Mouse (Mus musculus) layer of hippocampus, adult 9-10 months (tissue): ENCODE data around the gene Pcsk4.
A peak's percentile ranks its signal among the peaks of the same experiment; 100 is the strongest.

Experiments used
- DNase-seq: peaks from one replicate; pipeline ENCODE4 v3.0.0; 2022; ENCODE audit warnings: low spot score

Gene Pcsk4

GRCm38 (mm10) chr10:80296824-80297223 lies 32.5 kb downstream of the Pcsk4 start:
- no peak for DNase-seq

GRCm38 (mm10) chr10:80295618-80296425 lies 33.5 kb downstream of the Pcsk4 start, which contains the start of gene Apc2:
Apc2 (plus strand) TSS chr10:80295977.
- DNase-seq: peak; percentile 69

- no peak for DNase-seq
Observed at GRCm38 (mm10) chr10:80294788-80295303, 34.5 kb downstream of the Pcsk4 start.

GRCm38 (mm10) chr10:80294311-80294710 lies 35.0 kb downstream of the Pcsk4 start:
- DNase-seq: no peak

DNA sequence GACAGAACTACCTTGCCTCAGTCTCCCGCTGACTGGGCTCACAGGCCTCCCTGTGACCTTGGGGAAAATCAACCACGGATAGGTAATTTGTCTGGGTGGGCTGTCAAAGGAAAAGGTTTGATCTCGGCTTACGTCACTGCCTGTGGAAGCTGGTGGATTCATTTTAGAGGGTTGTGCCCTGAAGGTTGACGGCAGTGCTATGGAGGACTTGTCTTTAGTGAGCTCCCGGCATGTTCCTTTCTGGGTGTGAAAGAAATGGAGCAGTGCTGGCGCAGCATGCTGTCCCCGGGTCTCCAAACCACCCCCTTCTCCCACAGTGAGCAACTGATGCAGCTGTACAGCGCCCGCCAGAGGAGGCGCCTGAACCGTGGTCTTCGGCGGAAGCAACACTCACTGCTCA lies 36.0 kb downstream of the Pcsk4 start:
- no peak for DNase-seq

DNA sequence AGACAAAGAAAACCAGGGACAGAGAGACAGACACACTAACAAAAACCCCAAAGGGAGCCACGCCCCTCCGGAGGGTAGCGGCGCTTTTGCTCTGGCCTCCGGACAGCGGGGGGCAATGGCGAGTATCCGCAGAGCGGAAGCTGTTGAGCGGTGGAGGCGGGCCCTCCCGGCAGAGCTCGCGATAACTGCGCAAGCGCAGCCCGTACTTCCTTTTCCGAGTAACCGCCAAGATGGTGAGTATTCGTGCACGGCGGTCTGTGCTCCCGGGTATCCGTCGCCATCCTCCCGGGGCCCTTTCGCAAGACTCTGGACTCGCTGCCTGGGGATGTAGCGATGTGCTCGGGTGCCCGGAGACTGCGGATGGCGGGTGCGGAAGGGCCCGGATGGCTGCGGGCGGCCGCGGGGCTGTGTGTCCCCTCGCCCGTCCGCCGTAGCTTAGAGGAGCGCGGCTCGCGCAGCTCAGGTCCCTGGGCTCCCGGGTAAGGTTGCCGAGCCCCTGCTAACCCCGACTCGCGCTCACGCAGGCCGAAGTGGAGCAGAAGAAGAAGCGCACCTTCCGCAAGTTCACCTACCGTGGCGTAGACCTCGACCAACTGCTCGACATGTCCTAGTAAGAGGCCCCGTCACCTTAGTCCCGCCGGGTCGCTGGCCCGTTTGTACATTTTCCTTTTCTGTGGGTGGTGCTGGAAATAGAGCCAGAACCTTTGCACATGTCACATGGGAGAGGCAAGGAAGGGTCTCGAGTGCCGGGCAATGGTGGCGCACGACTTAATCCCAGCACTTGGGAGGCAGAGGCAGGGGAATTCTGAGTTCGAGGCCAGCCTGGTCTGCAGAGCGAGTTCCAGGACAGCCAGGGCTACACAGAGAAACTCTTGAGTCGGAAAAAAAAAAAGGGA lies 36.8 kb downstream of the Pcsk4 start, which contains the start of gene Rps15:
Gene Rps15, plus strand, starts transcription at position 203 of the 896 bp plus-strand sequence.
- DNase-seq: peak; percentile 62

GRCm38 (mm10) chr10:80288657-80289056 lies 40.6 kb downstream of the Pcsk4 start:
- DNase-seq: no peak

DNA sequence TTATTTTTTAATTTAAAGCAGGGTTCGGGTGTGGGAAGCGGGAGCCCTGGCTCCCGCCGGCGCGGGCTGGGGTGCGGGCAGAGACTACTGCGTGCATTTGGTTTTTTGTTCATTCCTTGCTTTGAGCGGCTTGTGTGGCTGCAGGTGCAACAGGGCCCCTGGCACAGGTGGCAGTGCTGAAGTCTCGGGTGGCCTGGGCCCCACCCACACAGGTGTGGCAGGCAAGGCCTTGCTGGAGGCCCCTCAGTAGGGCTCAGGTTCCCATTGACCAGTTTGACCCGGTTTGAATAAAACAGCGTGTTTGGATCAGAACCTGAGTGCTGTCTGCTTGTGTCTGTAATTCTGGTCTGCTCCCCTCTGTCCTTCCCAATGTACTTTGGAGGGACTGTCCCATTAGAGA lies 41.2 kb downstream of the Pcsk4 start:
- DNase-seq: no peak

DNA sequence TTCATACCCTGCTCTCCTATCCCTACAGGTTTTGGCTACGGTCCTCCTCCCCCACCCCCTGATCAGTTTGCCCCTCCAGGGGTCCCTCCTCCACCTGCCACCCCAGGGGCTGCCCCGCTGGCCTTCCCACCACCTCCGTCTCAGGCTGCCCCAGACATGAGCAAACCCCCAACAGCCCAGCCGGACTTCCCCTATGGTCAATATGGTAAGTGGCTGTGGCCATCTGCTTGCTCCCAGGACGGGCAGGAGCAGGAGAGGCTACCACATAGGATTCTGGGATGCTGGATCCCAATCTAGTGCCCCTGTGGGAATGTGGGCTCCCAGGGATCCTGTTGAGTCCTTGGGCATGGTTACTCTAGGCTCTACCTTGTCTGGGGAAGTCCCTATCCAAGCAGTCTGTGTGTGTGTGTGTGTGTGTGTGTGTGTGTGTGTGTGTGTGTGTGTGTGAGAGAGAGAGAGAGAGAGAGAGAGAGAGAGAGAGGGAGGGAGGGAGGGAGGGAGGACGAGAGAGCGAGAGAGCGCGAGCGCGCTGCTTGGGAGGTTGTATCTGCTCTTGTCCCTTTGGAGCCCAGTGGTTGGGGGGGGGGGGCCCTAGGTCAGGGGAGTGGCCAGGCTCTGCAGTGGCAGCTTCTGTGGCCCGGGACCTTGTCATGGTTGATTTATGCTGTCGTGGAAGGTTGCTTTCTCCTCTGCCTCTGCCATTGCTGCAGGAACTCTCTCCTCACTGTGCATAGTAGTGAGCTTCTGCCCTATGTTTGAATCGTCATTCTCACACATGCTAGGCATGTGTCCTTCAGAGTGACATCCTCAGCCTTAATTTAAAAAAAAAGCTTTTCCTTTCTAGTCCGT lies 43.9 kb downstream of the Pcsk4 start:
- DNase-seq: no peak

GRCm38 (mm10) chr10:80282481-80283441 lies 46.5 kb downstream of the Pcsk4 start:
- DNase-seq: no peak

DNA sequence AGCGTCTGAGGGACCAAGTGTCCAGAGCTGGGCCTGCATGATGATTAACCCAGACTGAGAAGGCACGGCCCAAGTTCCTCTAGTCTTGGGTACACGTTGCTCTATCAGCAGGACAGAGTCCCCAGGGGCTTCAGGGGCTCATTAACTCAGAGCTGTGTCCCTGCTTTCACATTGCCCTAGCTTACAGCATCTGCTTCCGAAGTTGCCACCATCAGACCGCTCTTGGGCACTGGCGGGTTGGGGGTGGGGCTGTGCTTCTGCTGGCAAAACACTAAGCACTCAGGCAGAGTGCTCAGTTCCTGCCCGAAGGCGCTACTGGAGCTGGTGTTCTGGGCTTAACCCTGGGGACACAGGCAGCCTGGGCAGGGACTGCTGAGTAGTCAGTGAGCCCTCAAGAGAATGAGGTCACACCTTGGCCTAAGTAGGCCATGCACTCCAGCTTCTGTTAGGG lies 47.4 kb downstream of the Pcsk4 start:
- DNase-seq: no peak

DNA sequence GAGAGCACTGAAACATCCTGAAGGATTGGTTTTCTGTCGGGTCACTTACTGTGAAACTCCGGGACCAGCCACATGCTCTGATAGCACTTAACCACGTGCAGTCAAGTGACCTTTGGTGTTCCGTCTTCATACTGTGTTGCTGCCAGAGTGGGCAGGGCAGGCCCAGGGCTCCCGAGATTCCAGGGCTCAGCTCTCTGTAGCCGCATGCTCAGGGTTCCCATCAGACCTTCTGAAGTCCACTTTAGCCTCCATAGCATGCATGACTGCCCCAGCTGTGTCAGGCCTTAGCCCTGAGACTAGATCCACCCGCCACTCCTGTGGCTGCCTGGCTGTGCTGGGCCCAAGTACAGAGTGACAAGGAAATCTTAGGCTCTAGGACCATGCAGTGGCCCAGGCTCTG lies 48.0 kb downstream of the Pcsk4 start:
- DNase-seq: no peak

DNA sequence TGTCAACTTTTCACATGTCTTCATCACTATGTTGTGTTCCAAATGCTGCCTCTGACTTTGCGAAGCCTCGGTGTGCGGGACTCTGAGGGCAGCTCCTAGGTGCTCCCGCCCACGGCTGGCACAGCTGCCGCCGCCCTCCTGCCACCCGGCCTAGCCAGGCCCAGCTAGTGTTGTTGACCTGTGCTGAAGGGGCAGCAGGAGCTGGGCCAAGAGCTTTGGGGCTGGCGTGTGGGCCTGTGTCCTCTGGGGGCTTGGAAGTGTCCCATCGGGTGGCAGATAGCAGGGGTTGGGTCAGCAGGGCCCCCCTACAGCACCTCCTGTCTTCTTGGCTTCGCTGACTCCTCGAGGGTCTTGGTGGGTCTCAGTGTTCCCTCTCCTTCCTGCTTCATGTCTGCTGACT lies 50.0 kb downstream of the Pcsk4 start:
- DNase-seq: no peak

- no peak for DNase-seq
Observed at GRCm38 (mm10) chr10:80278390-80278789, 50.9 kb downstream of the Pcsk4 start.

- DNase-seq: no peak
Observed at GRCm38 (mm10) chr10:80276238-80276637, 53.1 kb downstream of the Pcsk4 start.

- DNase-seq: no peak
Observed at GRCm38 (mm10) chr10:80273847-80274246, 55.5 kb downstream of the Pcsk4 start.

- no peak for DNase-seq
Observed at GRCm38 (mm10) chr10:80271870-80272585, 57.3 kb downstream of the Pcsk4 start.
